Mouse (Mus musculus): ENCODE data around the gene Gm12185. TPM values are rescaled to one million over a fixed set of nuclear protein-coding genes. Genes with fewer than 3 reads are reported as not detected.
"Not testable (repeated sequence)": the region's sequence is repeated elsewhere in the genome, so short reads cannot be mapped to it uniquely, and the experiment has no call there.

Gene Gm12185
- total and polyA plus RNA-seq, 3 experiments: 0.78 to 1.8 (median 1.1) TPM

- H3K36me3 ChIP-seq (ENCODE audit: control insufficient read depth, insufficient read depth, low read length); H3K27me3 ChIP-seq (ENCODE audit: control insufficient read depth, insufficient read depth, low read length); H3K4me1 ChIP-seq (ENCODE audit: control insufficient read depth, insufficient read depth, low read length); H3K4me3 ChIP-seq; H3K9ac ChIP-seq (ENCODE audit: low read depth, low read length); H3K27ac ChIP-seq; intact Hi-C loops (cut with DNase I); DNase-seq; H3K79me2 ChIP-seq (replicated peaks; ENCODE audit: control insufficient read depth, insufficient read depth, low read length): not testable (repeated sequence)
- WGBS: no CpG with 5 or more reads among the region's 3 CpGs
These were observed 9.2 kb downstream of the Gm12185 start for GRCm38 (mm10) chr11:48982848-48983247.

GRCm38 (mm10) chr11:48980052-48980451, 12.0 kb downstream of the Gm12185 start:
- H3K27ac ChIP-seq; H3K9ac ChIP-seq (ENCODE audit: low read depth, low read length); H3K36me3 ChIP-seq (ENCODE audit: control insufficient read depth, insufficient read depth, low read length); DNase-seq; H3K27me3 ChIP-seq (ENCODE audit: control insufficient read depth, insufficient read depth, low read length); H3K4me1 ChIP-seq (ENCODE audit: control insufficient read depth, insufficient read depth, low read length); H3K4me3 ChIP-seq; H3K79me2 ChIP-seq (replicated peaks; ENCODE audit: control insufficient read depth, insufficient read depth, low read length); intact Hi-C loops (cut with DNase I): not testable (repeated sequence)
- no CpG with 5 or more reads among the region's 5 CpGs for WGBS

- H3K36me3 ChIP-seq (ENCODE audit: control insufficient read depth, insufficient read depth, low read length); H3K27me3 ChIP-seq (ENCODE audit: control insufficient read depth, insufficient read depth, low read length); intact Hi-C loops (cut with DNase I); H3K9ac ChIP-seq (ENCODE audit: low read depth, low read length); H3K27ac ChIP-seq; DNase-seq; H3K4me3 ChIP-seq; H3K79me2 ChIP-seq (replicated peaks; ENCODE audit: control insufficient read depth, insufficient read depth, low read length); H3K4me1 ChIP-seq (ENCODE audit: control insufficient read depth, insufficient read depth, low read length): not testable (repeated sequence)
- no CpG with 5 or more reads among the region's 3 CpGs for WGBS
These were observed 12.8 kb downstream of the Gm12185 start, which contains the start of gene 9930111J21Rik1 for GRCm38 (mm10) chr11:48979251-48979650. Gene 9930111J21Rik1, minus strand, starts transcription at chr11:48979398.

- H3K4me1 ChIP-seq (ENCODE audit: control insufficient read depth, insufficient read depth, low read length); intact Hi-C loops (cut with DNase I); DNase-seq; H3K79me2 ChIP-seq (replicated peaks; ENCODE audit: control insufficient read depth, insufficient read depth, low read length); H3K27ac ChIP-seq; H3K36me3 ChIP-seq (ENCODE audit: control insufficient read depth, insufficient read depth, low read length); H3K4me3 ChIP-seq; H3K27me3 ChIP-seq (ENCODE audit: control insufficient read depth, insufficient read depth, low read length); H3K9ac ChIP-seq (ENCODE audit: low read depth, low read length): not testable (repeated sequence)
- WGBS: no CpG with 5 or more reads among the region's 1 CpGs
These were observed 13.6 kb downstream of the Gm12185 start, which contains the start of gene Olfr56 for GRCm38 (mm10) chr11:48978240-48978939. Gene Olfr56, plus strand, starts transcription at chr11:48978889.

GRCm38 (mm10) chr11:48974686-48975085, 17.3 kb downstream of the Gm12185 start:
- DNase-seq; H3K4me1 ChIP-seq (ENCODE audit: control insufficient read depth, insufficient read depth, low read length); H3K27ac ChIP-seq; H3K79me2 ChIP-seq (replicated peaks; ENCODE audit: control insufficient read depth, insufficient read depth, low read length); H3K27me3 ChIP-seq (ENCODE audit: control insufficient read depth, insufficient read depth, low read length); intact Hi-C loops (cut with DNase I); H3K4me3 ChIP-seq; H3K9ac ChIP-seq (ENCODE audit: low read depth, low read length); H3K36me3 ChIP-seq (ENCODE audit: control insufficient read depth, insufficient read depth, low read length): not testable (repeated sequence)
- no CpG with 5 or more reads among the region's 1 CpGs for WGBS

GRCm38 (mm10) chr11:48946090-48946489, 45.9 kb downstream of the Gm12185 start, which contains the start of gene Psme2b:
Gene Psme2b, minus strand, starts transcription at chr11:48946190.
- 89% methylated on average over 6 of the region's 6 CpGs for WGBS
- intact Hi-C loops (cut with DNase I): not testable (repeated sequence)

GRCm38 (mm10) chr11:48939286-48939685, 52.7 kb downstream of the Gm12185 start:
- H3K79me2 ChIP-seq (replicated peaks; ENCODE audit: control insufficient read depth, insufficient read depth, low read length); H3K36me3 ChIP-seq (ENCODE audit: control insufficient read depth, insufficient read depth, low read length); H3K4me1 ChIP-seq (ENCODE audit: control insufficient read depth, insufficient read depth, low read length); H3K27ac ChIP-seq; intact Hi-C loops (cut with DNase I); H3K9ac ChIP-seq (ENCODE audit: low read depth, low read length); H3K4me3 ChIP-seq; H3K27me3 ChIP-seq (ENCODE audit: control insufficient read depth, insufficient read depth, low read length); DNase-seq: not testable (repeated sequence)

More at GRCm38 (mm10) chr11:48946090-48946489, 45.9 kb downstream of the Gm12185 start, which contains the start of gene Psme2b:
- not testable (repeated sequence) for H3K9ac ChIP-seq (ENCODE audit: low read depth, low read length); H3K79me2 ChIP-seq (replicated peaks; ENCODE audit: control insufficient read depth, insufficient read depth, low read length); H3K27ac ChIP-seq; H3K4me3 ChIP-seq; DNase-seq; H3K27me3 ChIP-seq (ENCODE audit: control insufficient read depth, insufficient read depth, low read length); H3K4me1 ChIP-seq (ENCODE audit: control insufficient read depth, insufficient read depth, low read length); H3K36me3 ChIP-seq (ENCODE audit: control insufficient read depth, insufficient read depth, low read length)

GRCm38 (mm10) chr11:48935291-48935690, 56.7 kb downstream of the Gm12185 start:
- H3K27me3 ChIP-seq (ENCODE audit: control insufficient read depth, insufficient read depth, low read length); intact Hi-C loops (cut with DNase I); H3K36me3 ChIP-seq (ENCODE audit: control insufficient read depth, insufficient read depth, low read length); H3K27ac ChIP-seq; H3K79me2 ChIP-seq (replicated peaks; ENCODE audit: control insufficient read depth, insufficient read depth, low read length); H3K4me1 ChIP-seq (ENCODE audit: control insufficient read depth, insufficient read depth, low read length); H3K4me3 ChIP-seq; H3K9ac ChIP-seq (ENCODE audit: low read depth, low read length); DNase-seq: not testable (repeated sequence)
- 60% methylated on average over 1 of the region's 3 CpGs for WGBS

- H3K79me2 ChIP-seq (replicated peaks; ENCODE audit: control insufficient read depth, insufficient read depth, low read length); H3K27ac ChIP-seq; H3K9ac ChIP-seq (ENCODE audit: low read depth, low read length); DNase-seq; H3K4me1 ChIP-seq (ENCODE audit: control insufficient read depth, insufficient read depth, low read length); H3K27me3 ChIP-seq (ENCODE audit: control insufficient read depth, insufficient read depth, low read length); H3K36me3 ChIP-seq (ENCODE audit: control insufficient read depth, insufficient read depth, low read length); H3K4me3 ChIP-seq; intact Hi-C loops (cut with DNase I): not testable (repeated sequence)
- WGBS: 0% methylated on average over 1 of the region's 1 CpGs
These were observed 58.1 kb downstream of the Gm12185 start for GRCm38 (mm10) chr11:48933923-48934322.

GRCm38 (mm10) chr11:48933422-48933821, 58.6 kb downstream of the Gm12185 start:
- intact Hi-C loops (cut with DNase I); H3K9ac ChIP-seq (ENCODE audit: low read depth, low read length); H3K79me2 ChIP-seq (replicated peaks; ENCODE audit: control insufficient read depth, insufficient read depth, low read length); H3K4me1 ChIP-seq (ENCODE audit: control insufficient read depth, insufficient read depth, low read length); H3K36me3 ChIP-seq (ENCODE audit: control insufficient read depth, insufficient read depth, low read length); H3K27ac ChIP-seq; DNase-seq; H3K27me3 ChIP-seq (ENCODE audit: control insufficient read depth, insufficient read depth, low read length); H3K4me3 ChIP-seq: not testable (repeated sequence)
- 44% methylated on average over 1 of the region's 1 CpGs for WGBS
